Mouse (Mus musculus): Measurements from ENCODE around the gene Mia.

GRCm38 (mm10) chr7:27130521-27131370 lies 50.2 kb downstream of the Mia start:
- TF ChIP-seq CTCF (IDR thresholded peaks at IDR 0.05; ENCODE audit: extremely low read depth, insufficient read length, insufficient replicate concordance, low read depth, low read length) (no peak), POLR2A (IDR thresholded peaks at IDR 0.05; ENCODE audit: low read depth, low read length) (no peak)
